Mouse (Mus musculus): ENCODE measurements around the gene Ctnna2.

DNA sequence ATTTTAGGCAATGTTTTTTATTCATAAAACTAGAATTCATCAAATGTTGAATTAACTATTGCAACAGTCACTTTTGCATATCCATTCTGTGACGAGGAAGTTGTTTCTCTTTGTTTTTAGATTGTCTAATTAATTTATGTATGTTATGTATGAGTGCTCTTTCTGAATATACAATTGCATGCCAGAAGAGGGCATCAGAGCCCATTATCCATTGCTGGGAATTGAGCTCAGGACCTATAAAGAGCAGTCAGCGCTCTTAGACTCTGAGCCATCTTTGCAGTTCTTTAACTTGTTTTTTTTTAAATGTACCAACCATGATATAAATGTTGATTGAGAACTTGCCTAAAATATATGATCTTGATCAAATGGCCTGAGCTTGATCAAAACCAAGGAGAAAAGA, 340.7 kb downstream of the Ctnna2 start:
- TF ChIP-seq POLR2A (IDR thresholded peaks at IDR 0.05; ENCODE audit: low read depth, low read length) (no peak), CTCF (IDR thresholded peaks at IDR 0.05; ENCODE audit: extremely low read depth, insufficient read length, insufficient replicate concordance, low read depth, low read length) (no peak)

All from small intestine, adult 2 months (tissue).